Mouse (Mus musculus): Measurements from ENCODE around the gene Add3. TPM values are rescaled to one million over a fixed set of nuclear protein-coding genes. Genes with fewer than 3 reads are reported as not detected.

Gene Add3
- polyA plus RNA-seq, 1 experiment from 2014 or later: 85.5 TPM

DNA sequence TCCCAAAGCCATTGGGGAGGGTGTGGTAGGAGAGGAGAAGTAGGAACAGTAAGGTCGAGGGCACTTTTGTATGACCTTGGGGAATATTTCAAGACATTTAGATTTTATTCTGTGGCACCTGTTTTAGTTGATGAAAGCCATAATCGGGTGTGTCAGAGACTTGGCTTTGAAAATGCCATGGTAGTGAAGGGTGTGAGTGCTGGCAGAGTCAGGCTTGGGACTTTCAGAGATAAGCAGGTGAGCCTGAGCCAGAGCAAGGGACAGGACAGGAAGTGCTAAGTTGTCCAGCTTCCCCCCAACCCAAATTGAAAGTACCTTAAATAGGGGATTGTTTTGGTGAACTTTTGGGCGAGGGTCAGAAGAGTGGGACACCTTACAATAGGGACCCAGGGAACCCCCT, 16.1 kb downstream of the Add3 start:
- Histone ChIP-seq H3K36me3 (ENCODE audit: control insufficient read depth, insufficient read depth, low read length) (no peaks in the 10 kb centered on the region), H3K4me1 (ENCODE audit: control insufficient read depth, insufficient read depth, low read length) (peaks cover 10% of the 10 kb centered on the region; the same call in 1 of the 2 replicates), H3K4me2 (replicated peaks; ENCODE audit: low read depth, low read length) (no peak overlapping the region), H3K4me3 (ENCODE audit: low read depth, low read length) (no peak overlapping the region), H3K27ac (ENCODE audit: low read length) (no peak overlapping the region), H3K27me3 (ENCODE audit: control insufficient read depth, insufficient read depth, low read length) (no peaks in the 10 kb centered on the region), H3K9ac (replicated peaks; ENCODE audit: low read depth, low read length) (no peak overlapping the region), H3K9me3 (ENCODE audit: control insufficient read depth, low read depth, low read length) (no peaks in the 10 kb centered on the region)
- no peak for ATAC-seq (ENCODE audit: insufficient number of reproducible peaks, insufficient read depth, low FRiP score, low read depth)
- WGBS: 84% methylated on average over 3 of the region's 3 CpGs

DNA sequence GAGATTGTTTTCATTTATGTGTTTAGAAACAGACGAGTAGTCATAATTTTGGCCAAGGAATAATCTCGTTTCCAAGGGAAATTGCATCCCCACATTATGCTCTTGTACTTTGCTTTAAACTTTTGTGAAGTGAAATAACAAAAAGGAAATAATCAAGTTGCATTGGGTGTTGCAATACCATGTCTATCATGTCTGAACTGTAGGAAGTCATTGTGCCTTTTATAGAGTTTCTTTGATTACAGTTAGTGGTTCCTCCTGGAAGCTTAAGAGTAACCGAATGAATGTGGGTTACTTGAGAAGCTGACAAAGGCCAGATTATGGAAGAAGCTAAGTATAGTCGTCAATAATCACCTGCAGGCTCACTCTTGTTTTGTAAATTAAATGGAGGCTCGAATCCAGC, 16.9 kb downstream of the Add3 start:
- Histone ChIP-seq H3K4me2 (replicated peaks; ENCODE audit: low read depth, low read length) (no peak overlapping the region), H3K9me3 (ENCODE audit: control insufficient read depth, low read depth, low read length) (no peaks in the 10 kb centered on the region), H3K27ac (ENCODE audit: low read length) (no peak overlapping the region), H3K36me3 (ENCODE audit: control insufficient read depth, insufficient read depth, low read length) (no peaks in the 10 kb centered on the region), H3K9ac (replicated peaks; ENCODE audit: low read depth, low read length) (no peak overlapping the region), H3K27me3 (ENCODE audit: control insufficient read depth, insufficient read depth, low read length) (no peaks in the 10 kb centered on the region), H3K4me3 (ENCODE audit: low read depth, low read length) (no peak overlapping the region), H3K4me1 (ENCODE audit: control insufficient read depth, insufficient read depth, low read length) (peaks cover 10% of the 10 kb centered on the region; the same call in 1 of the 2 replicates)
- no peak for ATAC-seq (ENCODE audit: insufficient number of reproducible peaks, insufficient read depth, low FRiP score, low read depth)
- 80% methylated on average over 5 of the region's 5 CpGs for WGBS

DNA sequence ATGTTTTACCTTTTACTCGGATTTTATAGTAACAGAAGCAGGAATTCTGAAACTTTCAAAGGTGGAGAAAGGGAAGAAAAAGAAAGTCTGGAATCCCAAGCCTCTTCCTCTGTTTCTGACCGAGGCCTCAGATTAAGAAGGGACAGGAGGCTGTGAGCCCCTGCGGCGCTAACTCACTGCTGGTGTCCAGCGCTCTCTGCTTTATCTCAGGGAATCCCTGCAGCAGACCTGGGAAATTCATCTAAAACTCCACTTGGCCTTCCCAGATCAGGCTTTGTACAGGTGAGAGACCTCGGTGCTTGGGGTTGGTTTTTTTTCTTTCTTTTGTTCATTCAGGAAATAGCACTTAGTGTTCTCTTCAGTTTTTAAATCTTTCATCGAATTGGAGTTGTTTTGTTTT, 19.1 kb downstream of the Add3 start:
- no peak overlapping the region for H3K4me3 ChIP-seq (ENCODE audit: low read depth, low read length)
- no peak for ATAC-seq (ENCODE audit: insufficient number of reproducible peaks, insufficient read depth, low FRiP score, low read depth)
- H3K4me2 ChIP-seq (replicated peaks; ENCODE audit: low read depth, low read length): no peak overlapping the region
- H3K4me1 ChIP-seq (ENCODE audit: control insufficient read depth, insufficient read depth, low read length): 0 out of 2 replicates have a peak, but pooled peaks cover 4% of the 10 kb centered on the region
- no peak overlapping the region for H3K9ac ChIP-seq (replicated peaks; ENCODE audit: low read depth, low read length)
- no peaks in the 10 kb centered on the region for H3K36me3 ChIP-seq (ENCODE audit: control insufficient read depth, insufficient read depth, low read length)
- WGBS: 59% methylated on average over 7 of the region's 7 CpGs
- no peaks in the 10 kb centered on the region for H3K9me3 ChIP-seq (ENCODE audit: control insufficient read depth, low read depth, low read length)
- no peaks in the 10 kb centered on the region for H3K27me3 ChIP-seq (ENCODE audit: control insufficient read depth, insufficient read depth, low read length)
- H3K27ac ChIP-seq (ENCODE audit: low read length): no peak overlapping the region

DNA sequence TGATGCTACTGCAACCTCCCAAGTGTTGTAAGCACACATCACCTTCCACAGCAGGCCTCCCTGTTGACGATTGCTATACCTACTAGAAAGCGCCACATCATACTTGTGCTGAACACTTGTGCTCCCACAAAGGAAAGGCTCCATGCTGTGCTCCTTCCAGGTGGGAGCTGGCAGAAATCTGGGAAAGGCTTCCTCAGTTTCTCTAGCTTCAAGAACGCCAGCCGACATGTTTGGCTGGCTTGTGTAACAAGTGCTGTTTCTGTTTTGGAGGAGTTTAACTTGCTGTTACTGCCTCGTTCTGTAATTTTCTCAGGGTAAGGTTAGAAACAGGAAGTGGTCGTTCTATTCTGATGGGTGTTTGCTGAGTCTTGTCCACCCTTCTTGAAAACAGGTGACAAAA, 22.7 kb downstream of the Add3 start:
- 0 out of 2 replicates have a peak, but pooled peaks cover 4% of the 10 kb centered on the region for H3K4me1 ChIP-seq (ENCODE audit: control insufficient read depth, insufficient read depth, low read length)
- H3K36me3 ChIP-seq (ENCODE audit: control insufficient read depth, insufficient read depth, low read length): no peaks in the 10 kb centered on the region
- H3K4me3 ChIP-seq (ENCODE audit: low read depth, low read length): no peak overlapping the region
- WGBS: 84% methylated on average over 6 of the region's 6 CpGs
- H3K9me3 ChIP-seq (ENCODE audit: control insufficient read depth, low read depth, low read length): no peaks in the 10 kb centered on the region
- H3K27ac ChIP-seq (ENCODE audit: low read length): no peak overlapping the region
- no peak overlapping the region for H3K4me2 ChIP-seq (replicated peaks; ENCODE audit: low read depth, low read length)
- H3K27me3 ChIP-seq (ENCODE audit: control insufficient read depth, insufficient read depth, low read length): no peaks in the 10 kb centered on the region
- no peak overlapping the region for H3K9ac ChIP-seq (replicated peaks; ENCODE audit: low read depth, low read length)
- no peak for ATAC-seq (ENCODE audit: insufficient number of reproducible peaks, insufficient read depth, low FRiP score, low read depth)

DNA sequence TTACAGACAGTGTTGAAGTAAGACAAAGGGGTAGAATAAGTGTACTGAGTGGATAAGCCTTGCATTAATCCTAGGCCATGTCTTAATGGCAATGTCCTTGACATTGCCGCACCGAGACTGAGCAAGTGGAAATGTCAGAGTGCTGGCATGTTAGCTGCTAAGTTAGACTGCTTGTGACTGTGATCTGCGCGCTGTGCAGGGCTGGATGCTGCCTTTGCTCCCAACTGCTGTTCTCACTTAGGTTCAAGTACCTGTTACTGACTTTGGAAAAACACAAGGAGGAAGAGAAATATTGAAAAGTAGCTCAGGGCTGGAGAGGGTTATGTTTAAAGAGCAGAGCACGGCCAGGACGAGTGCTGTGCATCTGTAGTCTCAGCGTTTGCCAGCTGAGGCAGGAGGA, 24.4 kb downstream of the Add3 start:
- no peak overlapping the region for H3K27ac ChIP-seq (ENCODE audit: low read length)
- H3K36me3 ChIP-seq (ENCODE audit: control insufficient read depth, insufficient read depth, low read length): no peaks in the 10 kb centered on the region
- no peaks in the 10 kb centered on the region for H3K9me3 ChIP-seq (ENCODE audit: control insufficient read depth, low read depth, low read length)
- no peak overlapping the region for H3K4me3 ChIP-seq (ENCODE audit: low read depth, low read length)
- WGBS: 80% methylated on average over 7 of the region's 7 CpGs
- no peak overlapping the region for H3K9ac ChIP-seq (replicated peaks; ENCODE audit: low read depth, low read length)
- H3K4me2 ChIP-seq (replicated peaks; ENCODE audit: low read depth, low read length): no peak overlapping the region
- no peaks in the 10 kb centered on the region for H3K4me1 ChIP-seq (ENCODE audit: control insufficient read depth, insufficient read depth, low read length)
- ATAC-seq (ENCODE audit: insufficient number of reproducible peaks, insufficient read depth, low FRiP score, low read depth): no peak
- H3K27me3 ChIP-seq (ENCODE audit: control insufficient read depth, insufficient read depth, low read length): no peaks in the 10 kb centered on the region

DNA sequence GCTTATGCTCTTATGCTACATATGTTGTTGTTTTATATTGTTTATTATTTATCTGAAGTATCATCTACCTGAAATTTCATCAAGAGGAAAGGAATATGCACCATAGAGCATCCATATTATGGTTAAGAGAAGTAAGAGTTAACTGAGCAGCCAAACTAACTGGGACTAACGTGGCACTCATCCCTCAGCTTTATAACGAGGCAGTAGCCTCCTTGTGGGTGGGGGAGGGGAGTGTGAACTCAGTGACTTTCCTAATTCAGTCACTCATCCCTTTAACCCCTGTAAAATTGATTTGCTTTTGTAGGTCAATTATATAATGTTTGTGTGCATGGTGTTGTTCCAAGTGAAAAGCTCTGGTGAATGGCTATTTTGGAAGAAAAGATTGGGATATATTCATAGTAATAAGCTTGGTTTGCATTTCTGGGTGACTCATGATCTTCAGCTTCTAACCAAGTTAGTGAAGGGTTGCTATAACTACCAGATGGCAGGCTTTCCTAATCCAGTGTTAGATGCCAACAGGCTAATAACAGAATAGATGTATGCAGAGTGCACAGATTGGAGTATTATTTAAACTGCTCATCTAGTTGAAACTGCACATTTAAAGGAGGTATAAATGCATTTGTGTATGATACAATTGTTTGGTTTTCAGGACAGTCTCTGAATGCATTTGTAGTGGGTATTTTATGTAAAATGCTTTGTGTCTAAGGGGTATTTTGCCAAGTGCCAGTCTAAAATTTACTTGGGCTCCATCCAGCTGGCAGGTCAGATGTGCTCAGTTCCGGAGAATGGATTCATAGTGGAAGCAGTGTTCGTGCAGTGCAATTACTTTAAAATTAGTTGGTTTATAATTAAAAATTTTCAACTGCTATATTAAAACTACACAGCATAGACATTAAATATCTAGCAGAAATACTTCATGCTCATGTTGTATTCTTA, 25.3 kb downstream of the Add3 start:
- ATAC-seq (ENCODE audit: insufficient number of reproducible peaks, insufficient read depth, low FRiP score, low read depth): no peak

DNA sequence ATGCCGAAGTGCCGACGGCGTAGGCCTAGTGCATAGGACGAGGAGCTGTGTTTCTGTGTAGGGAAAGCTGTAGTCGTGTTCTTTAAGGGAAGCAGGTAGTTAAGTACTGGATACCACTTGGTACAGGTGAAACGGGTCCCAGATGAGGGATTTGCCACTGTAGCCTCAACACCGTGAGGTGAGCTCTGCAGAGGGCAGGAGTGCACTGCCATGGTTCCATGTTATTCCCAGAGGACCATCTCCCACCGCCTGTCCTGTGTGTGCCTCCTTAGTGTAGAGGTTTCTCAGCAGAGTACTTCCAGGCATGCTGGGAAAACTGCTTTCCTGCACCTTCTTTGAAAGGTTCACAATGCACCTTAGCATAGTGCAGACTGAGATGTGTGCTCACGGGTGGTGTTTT, 26.1 kb downstream of the Add3 start:
- Histone ChIP-seq H3K4me2 (replicated peaks; ENCODE audit: low read depth, low read length) (no peak overlapping the region), H3K27me3 (ENCODE audit: control insufficient read depth, insufficient read depth, low read length) (no peaks in the 10 kb centered on the region), H3K9ac (replicated peaks; ENCODE audit: low read depth, low read length) (no peak overlapping the region), H3K4me3 (ENCODE audit: low read depth, low read length) (no peak overlapping the region), H3K4me1 (ENCODE audit: control insufficient read depth, insufficient read depth, low read length) (peaks cover 5% of the 10 kb centered on the region; the same call in 1 of the 2 replicates), H3K9me3 (ENCODE audit: control insufficient read depth, low read depth, low read length) (no peaks in the 10 kb centered on the region), H3K36me3 (ENCODE audit: control insufficient read depth, insufficient read depth, low read length) (no peaks in the 10 kb centered on the region), H3K27ac (ENCODE audit: low read length) (no peak overlapping the region)
- 87% methylated on average over 10 of the region's 10 CpGs for WGBS
- no peak for ATAC-seq (ENCODE audit: insufficient number of reproducible peaks, insufficient read depth, low FRiP score, low read depth)

More for the DNA sequence above, 25.3 kb downstream of the Add3 start:
- H3K27ac ChIP-seq (ENCODE audit: low read length): no peak overlapping the region
- no peaks in the 10 kb centered on the region for H3K9me3 ChIP-seq (ENCODE audit: control insufficient read depth, low read depth, low read length)
- H3K4me1 ChIP-seq (ENCODE audit: control insufficient read depth, insufficient read depth, low read length): 0 out of 2 replicates have a peak, but pooled peaks cover under 1% of the 10 kb centered on the region
- no peak overlapping the region for H3K4me2 ChIP-seq (replicated peaks; ENCODE audit: low read depth, low read length)
- 51% methylated on average over 4 of the region's 4 CpGs for WGBS
- H3K4me3 ChIP-seq (ENCODE audit: low read depth, low read length): no peak overlapping the region
- no peak overlapping the region for H3K9ac ChIP-seq (replicated peaks; ENCODE audit: low read depth, low read length)
- no peaks in the 10 kb centered on the region for H3K36me3 ChIP-seq (ENCODE audit: control insufficient read depth, insufficient read depth, low read length)
- H3K27me3 ChIP-seq (ENCODE audit: control insufficient read depth, insufficient read depth, low read length): no peaks in the 10 kb centered on the region

DNA sequence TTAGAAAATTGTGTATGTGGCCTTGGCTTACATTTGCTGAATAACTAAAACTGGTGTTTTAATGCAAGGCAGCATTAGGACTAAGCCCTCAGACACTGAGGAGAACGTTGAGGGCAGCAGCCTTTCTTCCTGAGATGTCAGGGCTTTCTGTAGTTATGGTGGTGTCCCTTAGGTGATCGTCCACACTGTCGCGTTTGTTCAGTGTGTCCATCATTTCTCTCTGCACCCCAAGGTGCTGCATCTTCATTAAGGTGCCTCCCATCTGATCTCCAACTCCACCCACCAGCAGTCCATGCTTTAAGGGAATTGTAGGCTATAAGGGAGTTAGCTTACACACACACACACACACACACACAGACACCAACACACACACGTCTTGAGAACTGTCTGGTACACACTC, 28.3 kb downstream of the Add3 start:
- no peaks in the 10 kb centered on the region for H3K27me3 ChIP-seq (ENCODE audit: control insufficient read depth, insufficient read depth, low read length)
- H3K4me1 ChIP-seq (ENCODE audit: control insufficient read depth, insufficient read depth, low read length): peaks cover 11% of the 10 kb centered on the region; the same call in 1 of the 2 replicates
- WGBS: 76% methylated on average over 5 of the region's 5 CpGs
- H3K9me3 ChIP-seq (ENCODE audit: control insufficient read depth, low read depth, low read length): no peaks in the 10 kb centered on the region
- H3K36me3 ChIP-seq (ENCODE audit: control insufficient read depth, insufficient read depth, low read length): no peaks in the 10 kb centered on the region
- H3K4me3 ChIP-seq (ENCODE audit: low read depth, low read length): no peak overlapping the region
- ATAC-seq (ENCODE audit: insufficient number of reproducible peaks, insufficient read depth, low FRiP score, low read depth): no peak
- no peak overlapping the region for H3K4me2 ChIP-seq (replicated peaks; ENCODE audit: low read depth, low read length)
- H3K27ac ChIP-seq (ENCODE audit: low read length): no peak overlapping the region
- no peak overlapping the region for H3K9ac ChIP-seq (replicated peaks; ENCODE audit: low read depth, low read length)
